Mouse (Mus musculus) cerebellum, adult 2 months (tissue): ENCODE data around the gene Sgce. TPM values are rescaled to one million over a fixed set of nuclear protein-coding genes. Genes with fewer than 3 reads are reported as not detected.
"Not testable (repeated sequence)": the region's sequence is repeated elsewhere in the genome, so short reads cannot be mapped to it uniquely, and the experiment has no call there.

Source experiments
- DNase-seq, 2 experiments: peaks; one replicate each; pipeline ENCODE4 v3.0.0; 2021
- H3K27ac ChIP-seq: fragments of 200-500 bp; 2 replicates; pipeline ENCODE4 v1.5.1; 2012; ENCODE audit warnings: low read length, control low read depth, inconsistent platforms; ENCODE audit not compliant: insufficient read depth
- H3K27me3 ChIP-seq: fragments of 200-500 bp; 2 replicates; pipeline ENCODE4 v1.6.1; 2012; ENCODE audit warnings: inconsistent platforms, mild to moderate bottlenecking, low read length, moderate library complexity; ENCODE audit not compliant: control insufficient read depth, insufficient read depth
- H3K4me1 ChIP-seq: fragments of 200-500 bp; 2 replicates; pipeline ENCODE4 v1.6.1; 2011; ENCODE audit warnings: low read length; ENCODE audit not compliant: control insufficient read depth, insufficient read depth
- H3K4me3 ChIP-seq: fragments of 200-500 bp; replicated peaks from 2 replicates; pipeline ENCODE3; 2011; ENCODE audit warnings: mild to moderate bottlenecking, low read depth, low read length, control low read depth; ENCODE audit not compliant: insufficient read depth
- CTCF ChIP-seq: fragments of 200-500 bp; IDR thresholded peaks from 2 replicates; pipeline ENCODE4 v1.5.1; 2011; ENCODE audit warnings: low read depth, mild to moderate bottlenecking, control low read depth, low read length, moderate library complexity, borderline replicate concordance; ENCODE audit not compliant: insufficient read depth
- POLR2A ChIP-seq: fragments of 200-500 bp; IDR thresholded peaks from 2 replicates; pipeline ENCODE4 v1.6.1; 2011; ENCODE audit warnings: low read length, control low read depth, borderline replicate concordance; ENCODE audit not compliant: insufficient read depth
- WGBS: fragments of 180-500 bp; shearing (Covaris S2); methylation state at CpG from one replicate; pipeline ENCODE4 v1.1.7; 2018; 5-methylcytosine and 5-hydroxymethylcytosine counted together
- polyA plus RNA-seq: library from polyadenylated mRNA; depleted of rRNA; stranded (reverse); fragments of >200 nt; gene quantifications from 2 replicates; pipeline ENCODE4 v1.2.3, GENCODE M21; 2012; rRNA removed

The Sgce gene
- polyA plus RNA-seq, 1 experiment: 40.5 TPM

GRCm38 (mm10) chr6:4655924-4656323 lies 91.1 kb downstream of the Sgce start:
- no peak overlapping the region for H3K27ac ChIP-seq
- DNase-seq: no peak
- 89% methylated on average over 4 of the region's 4 CpGs for WGBS
- H3K4me1 ChIP-seq: no peaks in the 10 kb centered on the region
- H3K4me3 ChIP-seq: no peak overlapping the region
- TF ChIP-seq POLR2A (no peak), CTCF (no peak)
- no peaks in the 10 kb centered on the region for H3K27me3 ChIP-seq

GRCm38 (mm10) chr6:4655466-4655865 lies 91.5 kb downstream of the Sgce start:
- DNase-seq: no peak
- WGBS: 76% methylated on average over 5 of the region's 5 CpGs
- no peak overlapping the region for H3K4me3 ChIP-seq
- no peak for TF ChIP-seq POLR2A
- TF ChIP-seq CTCF: no peak
- no peak overlapping the region for H3K27ac ChIP-seq
- no peaks in the 10 kb centered on the region for H3K27me3 ChIP-seq
- H3K4me1 ChIP-seq: no peaks in the 10 kb centered on the region

- H3K4me1 ChIP-seq, H3K27me3 ChIP-seq, H3K4me3 ChIP-seq, H3K27ac ChIP-seq, DNase-seq: not testable (repeated sequence)
- 97% methylated on average over 12 of the region's 12 CpGs for WGBS
Observed at GRCm38 (mm10) chr6:4653741-4654140, 93.3 kb downstream of the Sgce start.

GRCm38 (mm10) chr6:4652596-4653134 lies 94.3 kb downstream of the Sgce start:
- Histone ChIP-seq H3K27me3 (no peaks in the 10 kb centered on the region), H3K4me3 (no peak overlapping the region), H3K4me1 (no peaks in the 10 kb centered on the region), H3K27ac (no peak overlapping the region)
- WGBS: 83% methylated on average over 8 of the region's 8 CpGs
- TF ChIP-seq CTCF: no peak
- no peak for TF ChIP-seq POLR2A
- DNase-seq: no peak

GRCm38 (mm10) chr6:4647351-4647750 lies 99.7 kb downstream of the Sgce start:
- TF ChIP-seq POLR2A (no peak), CTCF (no peak)
- Histone ChIP-seq H3K4me1 (no peaks in the 10 kb centered on the region), H3K4me3 (no peak overlapping the region), H3K27me3 (no peaks in the 10 kb centered on the region), H3K27ac (no peak overlapping the region)
- 95% methylated on average over 3 of the region's 3 CpGs for whole genome bisulfite sequencing
- DNase-seq: no peak

- Histone ChIP-seq H3K27me3 (no peaks in the 10 kb centered on the region), H3K27ac (no peak overlapping the region), H3K4me3 (no peak overlapping the region), H3K4me1 (no peaks in the 10 kb centered on the region)
- WGBS: 94% methylated on average over 7 of the region's 7 CpGs
- no peak for DNase-seq
- TF ChIP-seq POLR2A: no peak
- TF ChIP-seq CTCF: no peak
Observed at GRCm38 (mm10) chr6:4642068-4642467, 104.9 kb downstream of the Sgce start.

GRCm38 (mm10) chr6:4634804-4635203 lies 112.2 kb downstream of the Sgce start:
- WGBS: 93% methylated on average over 1 of the region's 1 CpGs
- TF ChIP-seq POLR2A (no peak), CTCF (no peak)
- Histone ChIP-seq H3K27ac (no peak overlapping the region), H3K27me3 (no peaks in the 10 kb centered on the region), H3K4me3 (no peak overlapping the region), H3K4me1 (no peaks in the 10 kb centered on the region)
- DNase-seq: no peak

GRCm38 (mm10) chr6:4633189-4633588 lies 113.8 kb downstream of the Sgce start:
- no peak overlapping the region for H3K27ac ChIP-seq
- WGBS: 72% methylated on average over 4 of the region's 4 CpGs
- H3K27me3 ChIP-seq: no peaks in the 10 kb centered on the region
- no peaks in the 10 kb centered on the region for H3K4me1 ChIP-seq
- DNase-seq: no peak
- H3K4me3 ChIP-seq: no peak overlapping the region
- no peak for TF ChIP-seq CTCF

GRCm38 (mm10) chr6:4631464-4631863 lies 115.5 kb downstream of the Sgce start:
- Histone ChIP-seq H3K4me1 (no peaks in the 10 kb centered on the region), H3K4me3 (no peak overlapping the region), H3K27me3 (no peaks in the 10 kb centered on the region), H3K27ac (no peak overlapping the region)
- DNase-seq: no peak
- 70% methylated on average over 3 of the region's 3 CpGs for WGBS
- TF ChIP-seq POLR2A: no peak
- no peak for TF ChIP-seq CTCF

Other genes starting within 250 kb of the Sgce start
- gene Col1a2, start 242.4 kb downstream of the Sgce start, polyA plus RNA-seq: 9.0 and 11.6 TPM in 2 replicates
- gene Casd1, start 146.4 kb downstream of the Sgce start, polyA plus RNA-seq: 42.8 and 47.0 TPM in 2 replicates
- 18.7 and 18.9 TPM in 2 replicates for gene Peg10, start 99 bp upstream of the Sgce start, polyA plus RNA-seq
- 34.1 and 34.9 TPM in 2 replicates for gene Ppp1r9a, start 155.7 kb upstream of the Sgce start, polyA plus RNA-seq